Mouse (Mus musculus) spleen, adult 2 months (tissue): ENCODE data around the gene Olfr433.

Experiments used
- CTCF ChIP-seq: fragments of 200-500 bp; IDR thresholded peaks from 2 replicates; pipeline ENCODE4 v1.5.1; 2011; ENCODE audit warnings: mild to moderate bottlenecking, inconsistent platforms; ENCODE audit not compliant: insufficient read depth, insufficient read length, insufficient replicate concordance; ENCODE audit errors: extremely low read depth
- POLR2A ChIP-seq: fragments of 200-500 bp; IDR thresholded peaks from 2 replicates; pipeline ENCODE4 v1.6.1; 2011; ENCODE audit warnings: low read depth, low read length, inconsistent platforms

DNA sequence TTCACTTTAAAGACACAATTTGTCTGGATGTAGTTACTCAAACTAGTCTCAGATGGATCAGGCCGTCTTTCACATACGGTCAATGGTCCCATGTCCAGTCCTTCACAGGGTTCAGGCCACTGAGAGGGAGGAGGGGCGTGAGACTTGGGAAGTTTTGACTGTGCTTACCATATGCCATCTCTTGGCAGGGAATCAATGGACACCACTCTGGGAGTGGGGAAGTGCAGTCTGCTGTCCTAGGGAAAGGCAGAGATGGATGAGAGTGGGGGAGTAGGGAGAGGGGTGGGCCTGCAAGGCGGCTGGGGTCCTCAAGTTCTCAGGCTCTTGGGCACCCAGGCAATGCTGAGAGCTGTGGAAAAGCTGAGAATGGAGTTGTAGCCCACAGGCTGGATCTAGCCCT lies 45.5 kb upstream of the Olfr433 start:
- TF ChIP-seq CTCF (no peak), POLR2A (no peak)
